Mouse (Mus musculus) macrophage (primary cell): ENCODE data around the gene Mecom. TPM values are rescaled to one million over a fixed set of nuclear protein-coding genes. Genes with fewer than 3 reads are reported as not detected.

ENCODE experiments used
- H3K27ac ChIP-seq: fragments of 350-480 bp; formaldehyde crosslinking; 2 replicates; pipeline ENCODE4 v1.9.0; 2021
- H3K36me3 ChIP-seq: fragments of 350-480 bp; formaldehyde crosslinking; 2 replicates; pipeline ENCODE4 v1.9.0; 2021; ENCODE audit errors: inconsistent target
- H3K4me3 ChIP-seq: fragments of 350-480 bp; formaldehyde crosslinking; 2 replicates; pipeline ENCODE4 v1.9.0; 2021; ENCODE audit errors: inconsistent target
- H3K79me2 ChIP-seq: fragments of 350-480 bp; formaldehyde crosslinking; 2 replicates; pipeline ENCODE4 v1.9.0; 2021; ENCODE audit errors: inconsistent target
- WGBS: methylation state at CpG from one replicate; pipeline ENCODE4 v1.1.7; 2026; ENCODE audit warnings: inconsistent platforms; ENCODE audit not compliant: missing documents; 5-methylcytosine and 5-hydroxymethylcytosine counted together
- polyA plus RNA-seq: library from polyadenylated mRNA; stranded (reverse); fragments of 250-400 nt; gene quantifications from 3 replicates; pipeline ENCODE4 v1.2.4, GENCODE M21; 2018; ENCODE audit warnings: inconsistent platforms

Mecom gene
- polyA plus RNA-seq, 1 experiment from 2014 or later = not detected

DNA sequence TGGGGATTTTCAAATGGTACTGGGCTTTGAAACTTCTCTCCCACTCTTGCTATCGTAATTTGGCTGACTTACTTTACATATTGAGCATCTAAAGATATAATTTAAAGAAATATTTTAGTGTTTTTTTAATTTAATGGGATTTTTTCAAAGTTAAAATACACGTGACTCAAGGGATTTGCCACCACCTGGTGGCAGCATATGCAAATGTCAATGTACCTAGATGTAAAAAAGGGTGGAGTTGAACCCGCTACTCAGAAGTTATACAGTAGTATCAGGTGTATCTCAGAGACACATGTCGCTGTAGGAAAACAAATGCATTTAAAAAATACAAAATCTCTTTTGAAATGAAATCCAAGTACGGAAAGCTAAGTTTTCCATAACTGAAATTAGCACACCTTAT is 387.5 kb downstream of the Mecom start:
- no peaks in the 10 kb centered on the region for H3K36me3 ChIP-seq
- WGBS = 86% methylated on average over 5 of the region's 5 CpGs
- H3K4me3 ChIP-seq = no peak overlapping the region
- H3K79me2 ChIP-seq = no peaks in the 10 kb centered on the region
- no peak overlapping the region for H3K27ac ChIP-seq

DNA sequence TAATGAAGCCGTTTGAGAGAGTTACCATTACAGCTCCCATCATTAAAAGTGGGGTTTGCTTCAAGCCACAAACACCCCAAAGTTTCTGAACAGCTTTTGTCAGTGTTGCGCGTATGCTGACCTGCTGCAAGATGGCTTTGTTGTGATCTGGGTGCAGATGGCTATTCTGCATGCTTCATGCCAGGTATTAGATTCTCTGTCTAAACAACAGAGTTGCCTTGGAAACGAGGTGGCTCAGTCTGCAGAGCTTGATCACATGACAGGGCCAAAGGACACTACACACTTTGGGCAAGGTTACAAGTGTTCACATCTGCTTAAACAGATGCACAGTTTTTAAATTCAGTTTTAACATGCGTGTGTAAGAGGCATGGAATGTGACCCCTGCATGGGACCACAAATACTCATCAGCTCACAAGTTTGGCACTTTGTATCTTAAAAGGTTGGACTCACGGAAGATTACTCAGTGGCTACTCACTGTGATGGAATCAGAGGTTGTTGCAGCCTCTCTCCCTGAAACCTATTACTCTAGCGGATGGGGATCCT is 390.6 kb downstream of the Mecom start:
- WGBS = 89% methylated on average over 7 of the region's 7 CpGs

DNA sequence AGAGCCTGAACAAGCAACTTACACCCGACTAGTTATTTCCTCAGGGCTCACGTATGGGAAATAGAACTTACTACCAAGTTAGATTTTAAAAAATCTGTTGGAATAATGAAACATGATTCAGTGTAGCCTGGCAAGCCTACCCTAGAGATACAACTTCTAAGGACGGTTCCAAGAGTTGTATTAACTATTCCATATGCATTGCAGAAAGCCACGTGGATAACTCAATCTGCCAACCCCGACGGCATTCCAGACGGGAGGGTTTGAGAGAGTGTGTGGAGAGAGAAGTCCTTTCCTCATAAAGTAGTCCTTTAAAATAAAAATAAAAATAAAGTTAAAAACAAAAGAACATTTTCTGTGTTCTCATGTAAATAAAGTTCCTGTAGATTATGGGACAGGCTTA is 393.4 kb downstream of the Mecom start:
- WGBS = 96% methylated on average over 5 of the region's 7 CpGs
- no peak overlapping the region for H3K4me3 ChIP-seq
- H3K36me3 ChIP-seq = no peaks in the 10 kb centered on the region

More for the DNA sequence above, 390.6 kb downstream of the Mecom start:
- Histone ChIP-seq H3K27ac (no peak overlapping the region), H3K4me3 (no peak overlapping the region), H3K79me2 (no peaks in the 10 kb centered on the region), H3K36me3 (no peaks in the 10 kb centered on the region)

DNA sequence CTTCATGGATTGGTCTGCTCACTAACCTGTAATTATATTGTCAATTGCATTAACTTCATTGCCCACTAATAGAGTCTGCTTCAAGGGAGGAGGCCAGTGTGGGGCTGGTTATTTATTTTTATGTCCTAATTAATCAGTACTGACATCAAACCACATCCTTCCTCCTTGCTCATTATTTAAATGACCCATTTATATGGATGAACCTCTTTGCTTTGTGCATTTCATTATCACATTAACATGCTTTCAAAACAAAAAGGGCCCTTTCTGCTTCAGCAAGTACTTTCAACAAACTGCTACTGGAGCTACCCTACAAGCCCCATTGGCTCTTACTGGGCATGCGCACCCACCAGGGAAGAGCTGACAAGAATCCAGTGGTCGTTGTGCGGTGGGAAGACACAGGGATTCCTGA is 393.9 kb downstream of the Mecom start:
- H3K4me3 ChIP-seq = no peak overlapping the region
- 88% methylated on average over 3 of the region's 3 CpGs for WGBS

More for the DNA sequence above, 393.4 kb downstream of the Mecom start:
- H3K79me2 ChIP-seq = no peaks in the 10 kb centered on the region
- H3K27ac ChIP-seq = no peak overlapping the region

DNA sequence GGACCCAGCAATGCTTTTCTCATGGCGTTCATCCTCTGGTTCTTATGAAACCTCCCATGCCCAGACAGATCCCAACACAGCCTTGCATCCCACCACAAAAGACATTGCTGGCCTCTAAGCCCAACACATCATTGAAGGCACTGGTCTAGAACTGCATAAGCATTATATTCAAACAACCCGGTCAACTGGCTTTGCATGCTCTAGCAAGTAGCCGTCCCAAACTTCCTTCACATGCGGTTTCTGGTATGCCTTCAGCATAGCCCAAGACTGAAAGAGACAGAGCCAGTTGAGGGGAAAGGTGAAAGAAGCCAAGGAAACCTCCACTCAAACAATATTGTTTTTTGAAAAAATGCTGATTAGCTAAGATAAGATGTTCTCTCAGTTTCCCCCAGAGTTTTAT is 397.7 kb downstream of the Mecom start:
- H3K27ac ChIP-seq = no peak overlapping the region
- H3K79me2 ChIP-seq = no peaks in the 10 kb centered on the region
- H3K36me3 ChIP-seq = no peaks in the 10 kb centered on the region
- WGBS = 89% methylated on average over 4 of the region's 4 CpGs
- H3K4me3 ChIP-seq = no peak overlapping the region

More for the DNA sequence above, 393.9 kb downstream of the Mecom start:
- Histone ChIP-seq H3K79me2 (no peaks in the 10 kb centered on the region), H3K27ac (no peak overlapping the region), H3K36me3 (no peaks in the 10 kb centered on the region)

DNA sequence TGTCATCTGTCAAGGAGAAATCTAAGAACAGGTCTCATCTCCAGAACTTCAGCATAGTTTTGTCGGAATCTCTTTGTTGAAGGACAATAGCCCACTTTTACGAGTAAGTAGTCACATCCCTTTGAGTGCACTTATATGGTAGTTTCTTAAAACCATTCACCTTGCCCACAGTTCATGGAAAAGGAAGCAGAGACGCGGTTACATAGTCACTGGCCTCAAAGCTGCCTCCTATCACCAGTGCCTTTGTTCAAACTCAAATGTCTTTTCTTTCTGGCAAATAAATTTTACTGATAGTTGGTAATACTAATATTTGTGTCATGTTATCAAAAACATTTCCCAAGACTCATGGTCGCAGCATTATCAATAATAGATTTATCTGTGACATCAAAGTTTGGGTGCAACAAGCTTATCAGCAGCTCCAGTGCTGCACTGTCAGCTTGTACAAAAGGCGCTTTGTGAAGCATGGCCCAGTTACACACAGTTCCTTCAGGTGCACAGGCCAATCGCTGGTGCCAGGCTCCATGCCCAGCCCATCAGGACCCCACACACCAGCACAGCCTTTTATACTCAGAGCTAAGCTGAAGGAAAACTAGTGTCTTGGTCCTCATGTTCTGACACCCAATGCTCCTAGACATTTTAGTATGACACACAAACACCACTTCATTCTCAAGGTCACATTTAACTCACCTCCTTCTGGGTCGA is 399.3 kb downstream of the Mecom start:
- H3K79me2 ChIP-seq = no peaks in the 10 kb centered on the region
- H3K27ac ChIP-seq = no peak overlapping the region
- no peaks in the 10 kb centered on the region for H3K36me3 ChIP-seq
- H3K4me3 ChIP-seq = no peak overlapping the region
- 90% methylated on average over 8 of the region's 8 CpGs for WGBS

DNA sequence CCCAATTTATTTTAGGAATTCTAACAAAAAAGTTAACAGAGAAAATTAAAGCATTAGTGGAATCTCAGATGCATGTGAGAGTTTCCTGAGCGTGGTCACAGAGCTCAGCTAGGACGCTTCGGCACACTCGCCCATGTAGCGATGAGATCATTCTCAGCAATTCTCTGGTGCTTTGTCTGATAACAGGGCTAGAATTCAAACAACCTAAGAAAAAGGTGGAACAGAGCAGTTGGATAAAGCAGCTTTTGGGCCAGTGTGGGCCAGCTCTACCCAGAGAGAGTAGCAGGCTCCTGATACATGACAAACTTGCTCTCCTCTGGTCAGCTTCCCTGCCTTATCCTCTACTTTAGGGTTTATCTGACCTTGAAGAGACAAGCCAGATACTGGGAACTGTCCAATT is 402.8 kb downstream of the Mecom start:
- Histone ChIP-seq H3K4me3 (no peak overlapping the region), H3K36me3 (no peaks in the 10 kb centered on the region), H3K27ac (no peak overlapping the region), H3K79me2 (no peaks in the 10 kb centered on the region)
- 97% methylated on average over 5 of the region's 5 CpGs for WGBS

DNA sequence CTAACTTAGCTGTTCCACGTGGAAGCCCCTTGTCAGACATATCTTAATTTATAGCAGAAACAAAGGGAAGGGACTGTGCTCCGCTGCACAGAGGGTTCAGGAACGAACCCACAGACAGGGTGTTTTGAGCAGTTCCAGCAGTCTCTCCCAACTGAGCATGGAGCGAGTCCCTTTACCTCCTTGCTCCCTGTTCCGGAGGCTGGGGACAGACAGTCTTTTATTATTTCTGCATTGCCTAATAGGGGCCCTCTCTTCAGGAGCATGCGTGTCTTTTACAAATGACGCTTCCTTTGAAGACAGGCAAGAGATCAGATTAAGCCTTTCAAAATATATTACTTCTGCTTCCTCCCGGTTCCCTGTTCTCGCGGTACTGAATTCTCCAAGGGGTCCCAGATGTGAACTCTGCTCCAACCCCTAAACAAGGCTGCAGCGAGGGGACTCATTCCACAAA is 403.8 kb downstream of the Mecom start:
- H3K36me3 ChIP-seq = no peaks in the 10 kb centered on the region
- H3K4me3 ChIP-seq = no peak overlapping the region
- 22% methylated on average over 11 of the region's 11 CpGs for WGBS

DNA sequence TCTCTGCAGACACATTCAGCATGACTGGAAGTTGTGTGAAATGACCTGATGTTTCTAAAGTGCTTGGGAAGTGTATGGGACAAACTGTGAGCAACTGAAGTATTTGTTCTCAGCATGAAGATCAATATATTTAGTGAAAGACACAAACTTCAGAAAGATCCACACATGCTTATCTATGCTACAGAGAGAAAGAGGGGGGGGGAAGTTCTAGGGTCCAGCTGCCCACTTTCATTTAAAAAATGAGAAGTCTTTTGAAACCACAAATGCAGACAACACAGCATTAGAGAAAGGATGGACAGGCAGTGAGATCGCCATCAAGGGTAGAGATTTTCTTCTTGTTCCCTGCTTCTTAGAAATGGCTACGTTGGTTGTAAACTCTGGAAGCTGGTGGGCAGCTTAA is 404.4 kb downstream of the Mecom start:
- Histone ChIP-seq H3K36me3 (no peaks in the 10 kb centered on the region), H3K79me2 (no peaks in the 10 kb centered on the region), H3K27ac (no peak overlapping the region), H3K4me3 (no peak overlapping the region)
- 29% methylated on average over 2 of the region's 2 CpGs for WGBS

More for the DNA sequence above, 403.8 kb downstream of the Mecom start:
- no peak overlapping the region for H3K27ac ChIP-seq
- no peaks in the 10 kb centered on the region for H3K79me2 ChIP-seq

DNA sequence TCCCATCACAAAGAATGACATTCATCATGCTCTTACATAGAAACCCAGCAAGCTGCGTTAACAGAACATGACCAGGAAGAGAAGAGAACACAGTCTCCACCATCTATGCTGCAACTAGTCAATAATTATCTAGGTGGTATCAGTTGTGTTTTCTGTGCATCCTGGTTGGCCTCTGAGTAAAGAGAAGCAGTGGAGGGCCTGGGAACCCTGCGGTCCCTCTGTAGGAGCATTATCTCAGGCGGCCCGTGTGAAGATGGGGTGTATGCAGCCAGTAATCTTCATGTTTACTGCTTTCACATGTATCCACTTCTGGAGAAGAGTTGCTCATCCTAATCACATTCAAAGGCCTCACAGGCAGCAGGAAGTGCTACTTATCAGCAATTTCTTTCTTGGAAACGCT is 407.5 kb downstream of the Mecom start:
- H3K4me3 ChIP-seq = no peak overlapping the region
- WGBS = 91% methylated on average over 5 of the region's 5 CpGs

DNA sequence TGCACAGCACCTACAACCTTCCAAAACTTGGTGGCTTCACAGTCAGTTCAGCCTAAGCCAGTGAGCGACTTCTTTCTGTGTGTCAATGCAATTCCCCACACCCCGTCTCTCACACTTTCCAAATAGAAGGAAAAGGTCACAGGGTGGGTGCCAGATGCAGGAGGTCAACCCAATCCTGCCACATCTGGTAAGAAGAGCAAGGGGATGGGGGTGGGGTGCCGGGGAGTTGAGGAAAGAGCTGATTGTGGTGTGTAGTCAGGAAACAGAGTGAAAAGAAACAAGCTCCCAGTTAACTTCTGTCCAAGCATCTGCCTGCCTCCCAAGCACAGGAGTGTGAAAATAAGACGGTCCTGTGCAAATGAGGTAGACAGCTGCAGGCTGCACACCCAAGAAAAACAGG is 408.1 kb downstream of the Mecom start:
- H3K36me3 ChIP-seq = no peaks in the 10 kb centered on the region
- H3K27ac ChIP-seq = no peak overlapping the region
- H3K4me3 ChIP-seq = no peak overlapping the region

More for the DNA sequence above, 407.5 kb downstream of the Mecom start:
- H3K79me2 ChIP-seq = no peaks in the 10 kb centered on the region
- H3K36me3 ChIP-seq = no peaks in the 10 kb centered on the region
- no peak overlapping the region for H3K27ac ChIP-seq

DNA sequence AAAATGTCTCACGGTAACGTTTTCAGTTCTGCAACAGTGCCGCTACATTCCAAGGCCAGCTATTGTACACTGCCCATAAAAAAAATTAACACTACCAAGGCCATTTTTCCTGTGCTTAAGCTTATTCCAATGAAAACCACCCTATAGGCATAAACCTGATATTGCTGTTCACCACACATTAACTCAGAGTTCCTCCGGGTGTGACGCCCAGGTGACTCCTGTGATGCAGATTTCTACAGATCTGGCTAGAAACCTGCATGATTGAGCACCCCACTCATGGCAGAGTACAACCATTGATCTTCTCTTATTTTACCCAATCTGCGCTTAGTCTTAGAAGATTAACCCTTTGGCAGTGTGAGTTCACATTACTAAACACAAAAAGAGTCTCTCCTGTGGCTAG is 409.2 kb downstream of the Mecom start:
- WGBS = 94% methylated on average over 6 of the region's 6 CpGs
- no peaks in the 10 kb centered on the region for H3K36me3 ChIP-seq
- H3K27ac ChIP-seq = no peak overlapping the region
- no peaks in the 10 kb centered on the region for H3K79me2 ChIP-seq
- H3K4me3 ChIP-seq = no peak overlapping the region

More for the DNA sequence above, 408.1 kb downstream of the Mecom start:
- WGBS = 87% methylated on average over 4 of the region's 4 CpGs
- no peaks in the 10 kb centered on the region for H3K79me2 ChIP-seq

DNA sequence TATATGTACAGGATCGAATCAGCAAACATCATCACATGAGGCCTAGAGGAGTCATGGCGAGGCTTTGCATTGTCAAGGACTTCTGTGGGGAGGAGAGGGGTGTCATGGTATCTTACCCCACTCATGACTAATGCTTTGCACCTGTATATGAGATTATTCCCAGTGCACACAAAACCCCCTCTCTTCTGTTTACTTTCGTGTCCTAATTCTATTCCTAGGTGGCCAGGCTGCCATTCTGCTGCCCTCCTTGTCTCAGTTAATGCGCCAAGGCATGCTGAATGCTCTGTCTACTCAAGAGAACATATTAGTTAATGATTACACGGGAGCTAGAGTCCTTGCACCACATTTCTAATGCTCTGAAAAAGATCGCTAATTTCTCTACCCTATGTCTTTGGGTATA is 412.0 kb downstream of the Mecom start:
- H3K36me3 ChIP-seq = no peaks in the 10 kb centered on the region
- no peaks in the 10 kb centered on the region for H3K79me2 ChIP-seq
- H3K27ac ChIP-seq = no peak overlapping the region
- WGBS = 86% methylated on average over 6 of the region's 6 CpGs
- no peak overlapping the region for H3K4me3 ChIP-seq

DNA sequence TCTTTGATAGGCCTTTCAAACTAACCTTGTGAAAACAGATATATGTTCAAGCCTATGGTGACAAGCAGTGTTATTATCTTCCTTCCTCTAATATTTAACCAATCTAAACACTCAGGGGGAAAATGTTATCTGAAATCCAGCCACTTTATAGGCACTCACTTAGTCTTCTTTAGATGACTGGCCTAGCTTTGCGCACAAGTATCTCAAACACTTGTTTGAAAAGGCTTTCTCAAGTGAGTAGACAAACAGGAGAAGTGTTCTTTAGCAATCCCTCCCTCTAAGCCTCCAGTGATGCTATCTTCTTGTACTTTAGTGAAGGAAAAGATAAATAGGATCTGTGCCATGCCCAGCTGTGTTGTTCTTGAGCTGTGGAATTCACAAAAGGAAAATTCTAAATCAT is 412.7 kb downstream of the Mecom start:
- H3K79me2 ChIP-seq = no peaks in the 10 kb centered on the region
- H3K4me3 ChIP-seq = no peak overlapping the region
- whole genome bisulfite sequencing = 100% methylated on average over 1 of the region's 1 CpGs
- H3K27ac ChIP-seq = no peak overlapping the region
- no peaks in the 10 kb centered on the region for H3K36me3 ChIP-seq

DNA sequence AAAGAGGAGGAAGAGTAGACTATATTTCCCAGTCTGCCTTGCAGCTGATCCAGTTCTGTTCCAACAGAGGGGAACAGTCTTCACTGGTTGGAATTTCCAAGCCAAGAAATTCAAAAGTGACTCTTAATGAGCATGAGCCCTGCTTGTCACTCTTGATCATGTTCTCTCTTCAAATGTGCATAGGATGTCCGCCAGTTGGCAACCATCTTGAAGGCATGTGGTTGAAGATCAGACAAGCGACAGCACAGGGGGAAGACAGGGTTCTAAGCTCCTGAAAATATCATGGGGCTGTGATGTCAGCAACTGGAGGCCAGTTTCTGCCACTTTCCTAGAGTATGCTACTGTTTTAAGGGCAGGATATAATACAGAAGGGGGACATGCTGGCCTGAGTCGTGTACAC is 414.8 kb downstream of the Mecom start:
- H3K27ac ChIP-seq = no peak overlapping the region
- 89% methylated on average over 3 of the region's 3 CpGs for WGBS
- H3K36me3 ChIP-seq = no peaks in the 10 kb centered on the region
- no peaks in the 10 kb centered on the region for H3K79me2 ChIP-seq
- no peak overlapping the region for H3K4me3 ChIP-seq
